Mouse (Mus musculus) olfactory bulb, adult 2 months (tissue): Measurements from ENCODE around the gene Otud4.

Experiments used
- CTCF ChIP-seq: fragments of 200-500 bp; IDR thresholded peaks from 2 replicates; pipeline ENCODE4 v1.5.1; 2012; ENCODE audit warnings: low read depth, mild to moderate bottlenecking, low read length, moderate library complexity; ENCODE audit not compliant: insufficient read depth
- POLR2A ChIP-seq: fragments of 200-500 bp; IDR thresholded peaks from 2 replicates; pipeline ENCODE4 v1.6.1; 2012; ENCODE audit warnings: mild to moderate bottlenecking, low read depth, low read length, moderate library complexity; ENCODE audit not compliant: insufficient read depth

GRCm38 (mm10) chr8:79676461-79676860 is 37.0 kb downstream of the Otud4 start:
- no peak for TF ChIP-seq CTCF
- no peak for TF ChIP-seq POLR2A
